Mouse (Mus musculus): ENCODE results near the gene Scarb2.

DNA sequence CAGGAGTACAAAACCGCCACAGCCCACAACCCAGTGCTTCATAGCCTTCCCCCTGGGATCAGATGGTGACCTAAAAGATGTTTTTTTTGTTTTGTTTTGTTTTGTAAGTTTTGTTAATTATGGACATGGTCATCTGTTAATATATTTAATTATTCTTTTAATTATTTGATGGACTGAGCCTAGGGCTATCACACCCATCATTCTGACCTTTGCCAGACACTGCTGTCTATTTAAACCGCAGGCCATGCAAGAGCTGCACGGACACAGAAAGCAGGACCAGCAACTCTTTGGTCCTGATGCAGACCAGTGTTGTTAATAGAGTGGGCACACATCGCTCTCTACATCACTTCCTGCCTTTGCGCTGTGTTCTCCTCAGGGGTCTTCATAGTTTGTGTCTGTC, 96.1 kb downstream of the Scarb2 start:
- no peak for TF ChIP-seq CTCF (conservative IDR thresholded peaks at IDR 0.05; ENCODE audit: low read length)
- no peak for TF ChIP-seq POU5F1 (IDR thresholded peaks at IDR 0.05; ENCODE audit: borderline replicate concordance, low read length)

All from E14TG2a.4 (cell line).